Mouse (Mus musculus) cerebellum, adult 11 months (tissue): ENCODE data around the gene Akt3.

Source experiments
- DNase-seq: peaks from one replicate; pipeline ENCODE4 v3.0.0; 2022

The Akt3 gene

DNA sequence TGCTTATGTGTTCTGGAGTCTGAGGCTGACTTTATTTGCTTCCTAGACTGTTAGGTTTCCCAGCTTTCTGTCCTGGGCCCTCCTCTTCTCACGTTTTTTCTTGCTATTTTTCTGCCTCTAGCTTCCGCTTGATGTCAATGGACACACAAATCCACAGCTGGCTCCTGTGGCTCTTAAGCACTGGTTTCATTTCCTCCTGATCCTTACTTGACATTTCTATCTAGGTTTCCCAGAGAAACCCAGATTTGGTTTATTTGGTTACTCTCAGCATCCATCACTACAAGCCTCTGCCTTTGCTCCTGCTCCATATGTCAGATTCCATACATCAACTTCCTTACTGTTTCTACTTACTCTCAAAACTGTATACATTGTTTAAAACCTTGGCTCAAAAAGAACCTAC, 211.0 kb downstream of the Akt3 start:
- no peak for DNase-seq

DNA sequence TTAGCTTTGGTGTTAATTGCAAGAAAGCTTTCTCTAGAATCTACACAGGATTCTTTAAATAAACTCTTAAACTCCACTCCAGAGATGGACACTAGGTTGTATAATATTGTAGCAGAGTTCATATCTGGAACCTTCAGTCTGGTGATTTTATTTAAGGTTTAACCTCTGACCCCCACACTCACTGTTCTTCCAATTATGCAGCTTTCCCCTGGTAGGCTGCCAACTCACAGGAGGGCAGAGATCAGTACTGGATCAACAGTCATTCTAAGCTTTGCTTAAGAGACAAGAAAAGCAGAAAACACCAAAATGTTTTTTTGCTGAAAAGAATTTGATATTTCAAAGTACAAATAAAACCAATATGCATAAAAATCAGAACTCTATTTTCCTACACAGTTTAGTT, 212.1 kb downstream of the Akt3 start:
- DNase-seq: no peak

DNA sequence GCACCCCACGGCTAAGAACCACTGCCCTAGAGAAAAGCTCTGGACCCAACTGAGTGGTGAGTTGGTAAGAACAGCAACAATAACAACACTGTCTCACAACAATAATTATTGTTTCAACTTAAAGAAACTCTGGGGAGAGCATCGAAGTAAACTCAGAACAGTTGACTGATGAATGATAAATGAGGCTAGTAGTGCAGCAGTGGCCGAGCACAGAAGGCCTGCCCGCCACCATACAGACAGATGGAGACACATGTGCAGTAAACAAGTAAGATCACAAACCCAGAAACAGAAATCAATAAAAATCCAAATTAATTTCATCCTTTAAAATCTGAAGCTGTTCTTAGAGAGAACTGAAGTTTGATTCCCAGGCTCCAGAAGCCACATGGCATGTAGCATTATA, 217.9 kb downstream of the Akt3 start:
- DNase-seq: no peak

- no peak for DNase-seq
Measured at GRCm38 (mm10) chr1:177039093-177039674, 218.8 kb downstream of the Akt3 start.

GRCm38 (mm10) chr1:177038383-177038782, 219.6 kb downstream of the Akt3 start:
- DNase-seq: no peak

DNA sequence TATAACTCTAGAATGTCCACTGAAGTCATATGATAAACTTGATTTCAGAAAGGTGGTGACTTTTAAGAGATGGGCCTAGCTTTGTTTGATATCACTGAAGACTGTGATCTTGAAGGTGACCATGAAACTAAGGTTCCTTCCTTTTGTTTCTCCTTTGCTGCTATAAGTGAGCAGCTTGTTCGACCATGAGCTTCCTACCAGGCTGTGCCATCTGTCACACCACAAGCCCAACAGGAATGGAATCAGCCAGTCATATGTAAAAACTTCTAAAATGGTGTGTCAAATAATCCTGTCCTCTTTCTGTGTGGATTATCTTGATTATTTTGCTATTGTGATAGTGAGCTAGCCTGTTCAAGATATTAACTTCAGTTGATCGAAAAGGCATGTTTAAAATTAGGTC, 222.5 kb downstream of the Akt3 start:
- DNase-seq: peak; percentile 61

- no peak for DNase-seq
Measured at GRCm38 (mm10) chr1:177032233-177032632, 225.8 kb downstream of the Akt3 start.

DNA sequence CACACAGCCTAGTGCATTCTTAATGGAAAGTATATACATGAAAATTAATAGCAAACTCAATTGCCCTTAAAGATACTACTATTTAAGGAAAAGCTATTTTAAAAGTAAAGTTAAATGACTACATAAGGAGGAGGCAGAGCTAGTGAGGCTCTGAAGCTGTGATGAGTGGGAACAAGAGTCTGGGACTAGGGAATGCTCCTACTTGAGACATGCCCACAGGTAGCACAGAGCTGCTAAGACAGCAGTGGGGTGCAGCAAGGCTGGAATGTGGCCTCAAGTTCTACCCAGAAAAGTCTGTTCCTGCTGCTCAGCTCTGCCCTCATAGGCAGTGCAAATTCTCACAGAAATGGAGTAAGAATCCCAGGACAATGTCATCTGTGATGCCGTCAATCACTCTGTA, 226.8 kb downstream of the Akt3 start:
- DNase-seq: no peak

DNA sequence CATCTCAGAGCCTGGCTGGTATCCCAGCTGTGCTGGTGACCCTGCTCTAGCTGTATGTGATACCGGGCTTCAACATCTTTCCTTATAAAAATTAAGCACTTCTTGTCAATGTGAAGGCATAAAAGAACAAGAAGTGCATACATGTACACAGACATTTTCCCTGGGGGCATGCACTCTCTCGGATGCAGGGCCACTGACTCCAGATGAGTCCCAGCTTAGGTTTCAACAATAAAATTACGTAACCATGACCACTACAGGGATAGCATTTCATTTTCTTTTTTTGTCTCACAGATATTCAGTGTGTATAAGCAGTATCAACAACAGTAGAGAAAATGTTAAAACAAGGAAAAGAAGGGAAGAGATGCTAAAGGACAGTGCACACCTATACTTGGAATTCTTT, 227.3 kb downstream of the Akt3 start:
- DNase-seq: no peak

DNA sequence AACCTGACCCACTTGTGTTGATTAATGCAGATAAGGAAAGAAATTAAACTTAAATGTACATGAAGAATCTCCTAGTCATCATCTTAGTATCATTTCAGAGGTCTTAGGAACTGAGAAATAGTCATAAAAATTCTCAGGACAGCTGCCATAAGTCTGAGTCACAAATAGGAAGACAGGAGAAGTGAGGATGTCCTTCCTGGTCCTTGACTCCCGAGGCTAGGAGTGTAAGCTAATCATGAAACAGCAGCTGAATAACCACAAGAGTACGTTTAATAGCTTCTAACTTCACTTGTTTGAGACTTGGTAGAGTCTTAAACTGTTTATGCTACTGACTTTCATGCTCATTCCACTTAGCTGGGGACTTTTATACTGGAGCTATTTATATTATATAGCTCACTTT, 229.0 kb downstream of the Akt3 start:
- no peak for DNase-seq

- DNase-seq: no peak
Measured at GRCm38 (mm10) chr1:177027706-177028105, 230.3 kb downstream of the Akt3 start.

DNA sequence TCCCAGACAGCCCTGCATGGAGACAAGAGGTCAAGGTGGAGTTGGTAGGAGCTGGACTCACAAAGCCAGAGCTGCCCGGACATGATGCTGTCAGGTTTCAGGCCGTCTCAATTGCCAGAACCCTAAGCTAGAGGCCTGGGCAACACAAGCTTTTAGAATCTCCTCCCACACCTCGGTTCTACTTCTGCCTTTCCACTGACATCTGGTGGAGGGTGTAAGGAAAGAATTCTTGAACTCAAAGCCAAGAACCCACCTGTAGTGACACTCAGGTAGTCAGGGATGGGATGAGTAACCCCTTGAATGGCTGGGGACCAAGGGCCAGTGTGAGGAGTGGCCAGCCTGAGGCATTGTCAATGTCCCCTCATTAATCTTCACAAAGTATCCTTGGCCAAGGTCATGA, 235.3 kb downstream of the Akt3 start:
- DNase-seq: no peak

DNA sequence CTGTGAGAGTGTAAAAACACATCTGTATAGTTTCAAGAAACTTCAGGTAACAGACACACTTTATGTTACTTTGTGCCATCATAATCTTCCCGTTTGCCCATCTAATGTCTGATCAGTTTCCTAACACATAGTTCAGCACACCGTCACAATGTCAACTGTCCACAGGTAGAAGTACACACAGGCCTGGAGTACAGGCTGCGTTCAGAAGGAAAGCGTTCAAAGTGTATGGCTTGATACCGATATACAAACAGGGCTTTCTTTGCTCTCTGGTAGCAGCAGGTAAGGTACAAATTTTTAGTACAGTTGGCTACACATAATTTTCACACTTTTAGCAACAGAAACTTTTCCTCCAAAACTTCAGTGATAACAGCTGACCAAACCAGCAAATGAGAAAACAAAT, 238.3 kb downstream of the Akt3 start:
- DNase-seq: no peak

DNA sequence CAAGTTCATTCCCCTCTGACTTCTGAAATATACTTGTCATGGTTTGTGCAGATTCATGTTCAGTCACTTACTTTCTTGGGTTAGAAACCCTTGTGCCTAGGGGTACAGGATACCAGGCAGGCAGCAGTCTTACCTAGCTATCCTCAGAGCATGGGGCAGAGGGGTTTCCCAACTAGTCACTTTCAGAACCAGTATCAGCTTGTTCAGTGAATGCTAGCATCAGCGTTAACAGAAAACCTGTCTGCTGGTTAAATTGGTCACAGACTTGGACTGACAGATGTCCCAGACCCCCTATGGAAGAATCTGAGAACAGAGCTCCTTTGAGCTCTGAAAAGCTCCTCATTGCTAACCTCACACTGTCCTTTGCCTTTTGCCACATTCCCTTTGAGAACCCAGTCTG, 239.3 kb downstream of the Akt3 start:
- DNase-seq: no peak

- no peak for DNase-seq
Measured at GRCm38 (mm10) chr1:177016729-177017128, 241.3 kb downstream of the Akt3 start.

DNA sequence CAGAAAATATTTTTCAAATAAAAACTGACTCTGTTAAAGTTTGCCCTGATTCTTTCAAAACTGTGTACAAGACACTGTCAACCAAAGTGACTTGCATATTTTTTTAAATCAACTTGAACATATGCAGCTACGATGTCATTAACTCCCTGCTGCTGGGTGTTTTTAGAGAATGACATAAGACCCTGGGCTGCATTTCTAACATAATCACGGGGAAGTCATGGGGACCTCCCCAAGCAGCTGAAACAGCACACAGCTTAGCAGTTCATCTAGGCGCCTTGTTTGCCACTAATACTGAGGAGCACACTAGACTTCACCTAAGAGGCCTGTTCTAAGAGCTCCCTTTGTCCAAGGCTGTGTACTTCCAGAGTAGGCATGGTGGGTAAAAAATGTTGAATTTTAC, 242.1 kb downstream of the Akt3 start:
- DNase-seq: no peak

DNA sequence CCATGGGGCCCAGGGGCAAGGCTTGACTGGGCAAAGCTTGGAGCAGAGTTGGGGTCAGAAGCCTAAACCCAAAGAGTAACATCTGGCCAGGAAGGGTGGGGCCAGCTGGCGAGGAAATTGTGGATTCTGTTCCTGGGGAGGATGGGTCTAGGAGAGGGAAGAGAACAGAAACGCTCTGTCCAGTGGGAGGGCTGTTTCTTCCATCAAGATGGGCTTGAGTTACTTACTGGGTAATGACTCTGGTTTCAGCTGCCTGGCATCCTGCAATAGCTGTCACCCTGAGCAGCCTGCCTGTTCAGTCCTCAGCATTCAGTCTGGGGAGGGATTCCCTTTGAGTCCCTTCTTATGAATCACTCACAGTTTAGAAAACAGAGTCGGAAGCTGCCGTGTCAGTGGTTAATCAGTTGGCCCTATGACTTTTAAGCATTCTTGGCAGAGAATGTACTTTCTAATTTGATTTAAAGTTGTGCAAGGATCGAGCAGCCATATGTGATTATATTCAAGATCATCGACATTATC, 243.0 kb downstream of the Akt3 start:
- no peak for DNase-seq

DNA sequence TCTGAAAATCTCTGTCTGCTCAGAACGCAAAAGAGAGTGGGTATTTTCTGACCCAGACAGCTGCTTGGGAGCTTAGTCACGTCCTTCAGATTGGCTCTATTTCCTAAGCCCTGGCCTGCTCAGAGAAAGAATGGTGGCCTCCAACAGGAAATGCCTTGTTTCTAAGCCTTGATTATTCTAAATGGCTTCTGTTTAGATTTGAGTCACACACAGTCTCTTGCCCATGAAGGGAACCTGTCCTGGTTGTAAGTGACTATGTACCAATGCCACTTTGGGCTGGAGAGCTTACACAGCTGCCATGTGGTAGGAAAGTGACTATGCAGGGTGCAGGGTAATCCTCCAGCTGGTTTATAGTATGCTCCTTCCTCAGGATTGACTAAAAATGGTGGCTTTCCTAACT, 243.7 kb downstream of the Akt3 start:
- no peak for DNase-seq

DNA sequence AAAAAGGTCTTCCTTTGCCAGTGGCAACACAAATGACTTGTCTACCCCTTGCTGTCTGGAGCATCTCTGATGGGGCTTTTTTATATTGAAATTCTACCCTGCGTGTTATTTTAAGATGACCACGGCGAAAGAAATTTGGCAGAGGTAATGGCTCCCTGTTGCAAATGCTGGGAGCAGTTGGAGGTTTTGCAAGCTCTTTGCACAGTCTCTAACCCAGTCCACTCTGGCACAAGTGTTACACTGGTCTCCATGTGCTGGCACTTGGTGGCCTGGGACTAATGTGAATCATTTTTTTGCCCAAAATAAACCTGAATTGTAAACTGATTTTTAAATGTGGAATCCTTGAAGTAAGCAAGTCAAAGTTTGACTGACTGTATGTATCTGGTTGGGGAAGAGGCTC, 244.2 kb downstream of the Akt3 start:
- DNase-seq: peak; percentile 43

GRCm38 (mm10) chr1:177013313-177013712, 244.7 kb downstream of the Akt3 start:
- no peak for DNase-seq

GRCm38 (mm10) chr1:177012774-177013173, 245.2 kb downstream of the Akt3 start:
- no peak for DNase-seq

DNA sequence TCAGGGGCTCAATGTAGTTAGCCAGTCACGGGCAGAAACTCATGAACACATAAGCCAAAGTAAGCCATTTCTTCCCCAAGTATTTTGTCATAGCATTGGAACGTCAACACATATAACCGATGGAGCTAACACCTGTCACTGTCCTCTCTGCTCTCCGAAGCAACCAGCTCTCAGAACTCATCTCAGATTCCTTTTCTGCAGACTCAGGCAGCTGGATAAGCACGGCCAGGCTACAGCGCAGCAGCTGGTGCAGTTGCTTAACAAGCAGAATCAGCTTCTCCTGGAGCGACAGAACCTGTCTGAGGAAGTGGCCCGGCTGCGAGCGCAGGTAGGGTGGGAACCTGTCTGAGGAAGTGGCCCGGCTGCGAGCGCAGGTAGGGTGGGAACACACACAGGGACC, 246.3 kb downstream of the Akt3 start:
- DNase-seq: no peak

DNA sequence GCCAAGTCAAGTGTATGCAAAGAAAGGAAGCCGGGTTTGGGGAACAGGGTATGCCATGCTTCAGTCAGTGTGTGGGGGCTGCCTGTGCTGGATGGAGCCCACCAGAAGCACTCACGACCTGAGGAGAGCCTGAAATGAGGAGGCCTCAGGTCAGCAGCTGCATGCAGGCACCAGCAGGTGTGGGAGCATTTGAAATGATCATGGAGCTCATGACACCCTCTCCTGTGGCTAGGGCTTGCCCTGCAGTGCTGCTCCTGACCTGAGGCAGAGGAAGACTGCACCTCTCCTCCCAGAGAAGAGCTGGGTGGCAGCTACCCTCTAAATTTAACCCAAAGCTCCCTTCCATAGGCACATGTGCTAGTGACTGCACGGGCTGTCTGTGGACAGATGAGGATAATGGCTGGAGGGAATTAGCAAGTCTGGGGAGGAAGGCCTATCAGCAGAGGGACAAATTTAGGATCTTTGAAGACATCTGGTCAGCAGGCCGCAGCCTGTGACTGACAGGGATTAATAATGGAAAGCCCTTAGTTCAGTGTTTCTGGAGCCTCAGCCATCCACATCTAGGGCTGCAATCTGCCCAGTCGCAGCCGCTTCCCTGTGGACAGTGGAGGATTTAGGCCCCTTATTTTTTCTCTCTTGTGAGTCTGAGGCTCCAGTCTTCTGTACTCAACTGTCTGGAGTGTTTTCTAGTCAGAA, 247.2 kb downstream of the Akt3 start:
- no peak for DNase-seq

GRCm38 (mm10) chr1:177010041-177010440, 248.0 kb downstream of the Akt3 start:
- DNase-seq: no peak

- no peak for DNase-seq
Measured at GRCm38 (mm10) chr1:177008777-177009176, 249.2 kb downstream of the Akt3 start.
